Mouse (Mus musculus): ENCODE measurements around the gene Poc1a.

- TF ChIP-seq CTCF (conservative IDR thresholded peaks at IDR 0.05 in 1 of 2, IDR thresholded peaks at IDR 0.05 in 1 of 2; ENCODE audit: low read depth in 2 of 2, low read length in 2 of 2) (no peak), POLR2A (IDR thresholded peaks at IDR 0.05; ENCODE audit: low read depth, low read length) (no peak), JUN (IDR thresholded peaks at IDR 0.05; ENCODE audit: insufficient read depth, low read depth, low read length) (no peak), POLR2AphosphoS2 (IDR thresholded peaks at IDR 0.05; ENCODE audit: low read depth, low read length) (no peak), SIN3A (IDR thresholded peaks at IDR 0.05; ENCODE audit: low read length) (no peak), EP300 (IDR thresholded peaks at IDR 0.05; ENCODE audit: low read length) (no peak), E2F4 (IDR thresholded peaks at IDR 0.05; ENCODE audit: insufficient replicate concordance, low read depth, low read length) (no peak), TCF12 (IDR thresholded peaks at IDR 0.05; ENCODE audit: low read depth, low read length) (no peak), ZNF384 (IDR thresholded peaks at IDR 0.05; ENCODE audit: low read depth, low read length) (no peak)
Observed at GRCm38 (mm10) chr9:106270656-106271055, 10.2 kb upstream of the Poc1a start.
